Mouse (Mus musculus): ENCODE measurements at regions not wholly inside any gene's neighbourhood (a gene's known extent, or its start where the extent isn't known, plus 50 kb on each side); places are given as distances from the start of the nearest gene placed in this dataset.

DNA sequence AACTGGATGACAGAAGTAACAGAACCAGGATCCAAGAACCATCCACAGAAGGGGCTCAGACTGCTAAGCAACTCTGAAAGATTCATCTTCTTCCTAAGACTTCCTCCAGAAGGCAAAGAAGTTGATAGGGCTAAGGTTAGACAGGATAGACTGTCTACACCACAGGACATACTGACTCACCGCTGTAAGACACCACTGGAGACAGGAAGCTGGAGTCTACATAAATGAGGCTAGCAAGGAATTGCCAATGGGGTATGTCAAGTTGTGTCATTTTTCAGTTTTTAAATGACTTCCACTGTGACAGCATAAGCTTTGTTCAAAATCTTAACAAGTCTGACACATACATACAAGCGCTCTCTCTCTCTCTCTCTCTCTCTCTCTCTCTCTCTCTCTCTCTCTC is 645.4 kb upstream of the Gm10131 start:
- in situ Hi-C loops (cut with MseI, MboI): no loop called here

GRCm38 (mm10) chr8:34756171-34756570 is 644.6 kb upstream of the Gm10131 start:
- in situ Hi-C loops (cut with MseI, MboI): no loop called here

GRCm38 (mm10) chr8:34755480-34755879 is 643.9 kb upstream of the Gm10131 start:
- in situ Hi-C loops (cut with MseI, MboI): no loop called here

- in situ Hi-C loops (cut with MseI, MboI): no loop called here
These were observed 641.5 kb upstream of the Gm10131 start for GRCm38 (mm10) chr8:34753046-34753445.

DNA sequence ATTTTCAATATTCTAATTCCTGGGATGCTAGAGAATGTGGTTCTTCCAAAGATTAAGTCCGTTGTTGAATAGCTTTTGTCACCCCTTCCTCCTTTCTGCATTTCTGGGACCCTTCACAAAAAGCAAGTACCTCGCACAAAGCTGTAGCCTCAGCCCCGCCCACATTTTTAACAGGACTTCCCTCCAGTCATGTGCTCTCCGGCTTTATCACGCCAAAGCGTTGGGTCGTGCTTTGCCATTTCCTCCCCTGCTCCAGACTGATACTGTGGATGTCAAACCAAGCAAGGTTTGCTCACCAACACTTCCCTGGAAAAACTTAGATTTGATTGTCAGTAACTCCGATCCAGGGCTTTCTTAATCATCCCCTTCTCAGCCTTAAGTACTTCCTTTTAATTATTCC is 637.0 kb upstream of the Gm10131 start:
- in situ Hi-C loops (cut with MseI, MboI): no loop called here

DNA sequence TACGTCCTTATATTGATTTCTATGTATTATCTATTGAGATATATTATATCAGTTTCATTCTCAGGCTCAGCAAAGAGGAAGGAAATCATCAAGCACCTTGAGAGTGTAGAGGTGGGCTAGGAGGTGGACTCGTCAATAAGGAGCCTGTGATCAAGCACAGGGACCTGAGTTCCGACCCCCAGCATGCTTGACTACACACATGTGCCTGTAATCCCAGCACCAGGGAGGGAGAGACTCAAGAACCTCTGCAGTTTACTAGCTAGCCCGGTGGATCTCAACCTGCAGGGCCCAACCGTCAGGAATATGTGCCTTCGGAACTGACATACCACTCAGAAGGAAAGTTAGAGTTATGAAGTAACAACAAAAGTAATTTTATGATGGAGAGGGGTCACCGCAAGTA is 634.2 kb upstream of the Gm10131 start:
- in situ Hi-C loops (cut with MseI, MboI): no loop called here

GRCm38 (mm10) chr8:34744682-34745081 is 633.1 kb upstream of the Gm10131 start:
- in situ Hi-C loops (cut with MseI, MboI): no loop called here

DNA sequence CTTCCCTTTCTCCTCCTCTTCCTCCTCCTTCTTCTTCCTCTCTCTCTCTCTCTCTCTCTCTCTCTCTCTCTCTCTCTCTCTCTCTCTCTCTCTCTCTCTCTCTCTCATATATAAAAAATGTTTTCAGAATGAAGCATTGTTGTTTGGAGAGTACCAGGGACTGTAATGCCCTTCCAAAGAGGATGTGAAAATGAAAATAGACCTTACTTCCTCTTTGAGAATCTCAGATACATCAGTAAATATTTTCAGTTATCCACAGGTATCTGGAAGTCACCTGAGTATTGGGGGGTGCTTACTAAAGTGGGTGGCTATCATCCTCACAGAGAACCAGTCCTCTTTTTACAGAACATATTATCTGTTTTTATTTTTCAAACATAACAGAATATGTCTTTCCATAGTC is 632.6 kb upstream of the Gm10131 start:
- in situ Hi-C loops (cut with MseI, MboI): no loop called here

DNA sequence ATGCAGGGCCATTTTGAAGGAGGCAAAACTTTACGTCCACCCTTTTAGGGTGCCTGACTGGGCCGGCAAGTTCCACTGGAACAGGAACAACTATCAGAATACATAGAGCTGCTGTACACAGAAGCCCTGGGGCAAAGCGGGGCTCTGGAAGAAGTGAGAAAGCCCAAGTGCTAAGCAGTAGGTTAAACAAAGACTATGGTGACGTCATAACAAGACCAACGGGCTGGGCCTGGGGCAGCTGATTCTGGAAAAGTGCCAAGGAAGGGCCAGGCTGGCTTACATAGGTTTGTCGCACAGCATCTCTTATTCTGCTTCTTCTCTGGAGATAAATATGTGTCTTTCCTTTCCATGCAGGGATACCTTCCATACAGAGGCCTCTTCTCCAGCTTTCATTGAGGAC is 631.6 kb upstream of the Gm10131 start:
- in situ Hi-C loops (cut with MseI, MboI): no loop called here

DNA sequence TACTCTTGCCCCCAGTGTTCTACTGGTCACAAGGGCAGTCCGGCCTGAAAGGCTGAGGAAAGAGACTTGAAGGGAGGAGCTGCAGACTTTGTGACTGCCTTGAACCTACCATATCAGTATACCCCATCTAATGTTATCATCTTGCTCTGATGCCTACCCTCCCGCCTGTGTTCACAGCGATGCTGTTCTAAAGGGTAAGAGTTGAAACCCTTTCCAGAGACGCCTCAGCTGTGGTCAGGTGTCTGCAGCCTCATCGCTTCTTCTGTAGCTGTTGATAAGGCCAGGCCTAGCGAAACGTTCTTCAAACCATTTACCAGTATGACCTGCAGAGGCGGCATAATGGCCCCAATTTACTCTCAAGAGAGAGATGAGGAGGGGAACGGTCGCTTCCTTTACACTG is 629.3 kb upstream of the Gm10131 start:
- in situ Hi-C loops (cut with MseI, MboI): no loop called here

DNA sequence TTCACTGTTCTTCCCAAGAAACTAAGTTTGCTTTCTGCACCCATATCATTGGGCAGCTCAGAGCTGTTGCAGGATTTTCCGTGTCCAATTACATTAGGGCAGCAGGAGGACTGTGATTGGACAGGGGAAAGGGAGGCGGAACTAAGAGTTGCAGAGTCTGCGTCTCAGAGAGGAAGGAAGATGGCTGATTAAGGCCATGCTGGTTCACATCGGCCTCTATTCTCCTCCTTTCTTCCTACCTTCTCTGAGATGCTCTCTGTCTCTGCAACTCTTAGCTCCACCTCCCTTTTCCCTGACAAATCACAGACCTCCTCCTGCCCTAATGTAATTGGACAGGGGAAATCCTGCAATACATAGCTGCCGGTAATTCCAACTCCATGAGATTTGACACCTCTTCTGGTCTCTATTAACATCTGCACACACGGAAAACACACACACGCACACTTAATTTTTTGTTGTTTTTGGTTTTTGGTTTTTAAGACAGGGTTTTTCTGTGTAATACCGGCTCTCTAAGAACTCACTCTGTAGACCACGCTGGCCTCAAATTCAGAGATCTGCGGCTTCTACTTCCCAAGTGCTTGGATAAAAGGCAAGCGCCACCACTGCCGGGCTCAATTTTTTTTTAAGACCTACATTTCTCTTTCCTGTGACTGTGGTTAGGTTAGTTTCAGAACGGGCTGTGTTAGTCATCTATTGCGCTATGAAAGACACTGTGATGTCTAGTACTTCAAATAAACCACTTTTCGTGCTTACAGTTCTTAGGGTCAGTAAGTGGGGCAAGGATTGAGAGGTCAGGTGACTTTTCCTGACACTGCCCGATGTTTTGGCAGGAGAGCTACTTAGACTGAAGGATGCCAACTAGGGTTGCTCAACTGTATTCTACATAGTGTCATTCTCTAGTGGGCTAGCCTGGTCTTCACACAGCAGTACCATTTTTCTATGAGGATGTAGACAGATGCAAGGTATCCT is 628.6 kb upstream of the Gm10131 start:
- in situ Hi-C loops (cut with MseI, MboI): no loop called here

- in situ Hi-C loops (cut with MseI, MboI): no loop called here
These were observed 624.7 kb upstream of the Gm10131 start for GRCm38 (mm10) chr8:34736214-34736613.

GRCm38 (mm10) chr8:34735006-34735405 is 623.5 kb upstream of the Gm10131 start:
- in situ Hi-C loops (cut with MseI, MboI): no loop called here

- in situ Hi-C loops (cut with MseI, MboI): no loop called here
These were observed 621.3 kb upstream of the Gm10131 start for GRCm38 (mm10) chr8:34732808-34733207.

- in situ Hi-C loops (cut with MseI, MboI): no loop called here
These were observed 620.8 kb upstream of the Gm10131 start for GRCm38 (mm10) chr8:34732362-34732761.

GRCm38 (mm10) chr8:34731096-34731999 is 619.8 kb upstream of the Gm10131 start:
- in situ Hi-C loops (cut with MseI, MboI): no loop called here

DNA sequence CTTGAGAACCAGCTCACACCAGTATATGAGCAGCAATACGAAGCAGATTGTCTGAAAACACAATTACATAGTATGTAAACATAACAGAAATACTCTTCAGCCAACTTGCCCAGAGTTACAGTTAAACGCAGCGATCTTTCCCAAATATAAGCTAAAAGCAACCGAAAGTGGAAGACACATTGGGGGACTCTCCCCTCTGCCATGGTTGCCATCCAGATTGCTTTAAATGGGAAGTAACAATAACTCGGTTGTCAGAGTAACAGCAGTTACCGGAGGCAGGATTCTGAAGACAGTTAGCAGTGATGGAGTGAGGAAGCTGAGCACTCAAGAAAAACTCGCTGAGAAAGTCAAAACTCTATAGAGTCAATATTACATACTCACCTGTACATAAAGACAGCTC is 618.0 kb upstream of the Gm10131 start:
- in situ Hi-C loops (cut with MseI, MboI): no loop called here

- in situ Hi-C loops (cut with MseI, MboI): no loop called here
These were observed 616.2 kb upstream of the Gm10131 start for GRCm38 (mm10) chr8:34727699-34728098.

GRCm38 (mm10) chr8:34726145-34726767 is 614.7 kb upstream of the Gm10131 start:
- in situ Hi-C loops (cut with MseI, MboI): no loop called here

DNA sequence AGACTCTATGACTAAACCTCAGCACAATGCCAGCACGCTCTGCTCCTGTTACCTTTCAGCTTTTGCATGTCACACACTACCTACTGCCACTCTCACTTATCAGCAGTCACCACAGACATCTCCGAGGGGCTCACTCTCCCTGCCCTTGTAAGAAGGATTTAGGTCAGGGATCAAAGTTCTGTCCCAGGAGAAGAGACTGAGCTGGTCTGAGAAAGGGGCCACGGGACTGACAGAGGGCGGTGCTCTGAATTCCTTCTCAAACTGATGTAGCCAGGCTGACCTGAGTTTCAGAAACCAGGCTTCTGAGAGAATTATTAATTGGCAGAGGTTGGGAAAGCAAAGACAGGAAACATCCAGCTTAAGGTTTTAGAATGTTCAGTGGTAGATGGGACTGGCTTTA is 614.0 kb upstream of the Gm10131 start:
- in situ Hi-C loops (cut with MseI, MboI): no loop called here

DNA sequence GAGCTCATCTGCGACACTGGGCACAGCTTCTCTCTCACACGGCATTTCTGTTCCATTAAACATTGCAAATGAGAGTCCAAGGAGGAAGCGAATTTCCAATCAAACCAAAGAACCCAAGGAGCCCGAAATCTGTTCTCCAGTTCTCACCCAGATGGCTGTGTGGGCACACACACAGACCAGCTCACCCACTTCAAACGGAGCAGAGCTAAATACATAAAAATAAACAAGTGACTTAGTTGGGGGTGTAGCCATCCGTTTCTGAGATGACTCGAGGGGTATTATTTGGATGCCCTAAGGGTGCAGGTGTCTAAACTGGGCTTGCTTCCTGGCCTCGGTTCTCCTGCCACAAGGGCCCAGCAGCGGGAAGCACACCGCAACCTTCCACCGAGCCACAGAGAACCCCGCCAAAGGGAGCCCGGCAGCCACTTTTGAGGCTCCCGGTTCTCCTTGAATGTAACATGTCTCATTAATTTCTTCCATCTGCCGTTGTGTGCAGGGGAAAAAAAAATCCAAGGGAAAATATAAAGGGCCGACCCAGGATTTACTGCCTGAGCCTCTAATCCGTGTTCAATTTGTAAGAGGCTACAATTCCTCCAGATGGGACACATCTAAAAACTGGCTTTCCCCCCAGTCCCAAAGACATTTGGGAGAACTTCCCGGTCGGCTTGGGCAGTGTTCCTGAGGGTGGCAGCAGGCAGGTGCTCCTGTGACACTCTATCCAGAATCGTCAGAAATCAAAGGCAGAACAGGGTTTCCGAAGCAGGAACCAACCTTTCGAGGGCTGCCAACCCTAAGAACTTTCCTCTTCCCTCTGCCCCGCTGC is 598.6 kb upstream of the Gm10131 start:
- in situ Hi-C loops (cut with MseI, MboI): no loop called here

Data from mouse trophoblast stem cell (cell line).